Mouse (Mus musculus) inflammation-experienced regulatory T-cells, adult 6 months (primary cell): ENCODE measurements around the gene Zfp146. TPM values are rescaled to one million over a fixed set of nuclear protein-coding genes. Genes with fewer than 3 reads are reported as not detected.
"Not testable (repeated sequence)": the region's sequence is repeated elsewhere in the genome, so short reads cannot be mapped to it uniquely, and the experiment has no call there.

Source experiments
- ATAC-seq: one replicate; pipeline ENCODE4 v1.8.0; 2017
- polyA plus RNA-seq, 3 experiments: library from polyadenylated mRNA; unstranded; fragments of 100-300 nt; shearing (Covaris generic); gene quantifications; one replicate each; pipeline ENCODE4 v1.2.1; 2017

Zfp146 gene
- polyA plus RNA-seq, 3 experiments from 2014 or later, result 12.9 to 20.8 (median 13.5) TPM

GRCm38 (mm10) chr7:30121308-30122187 lies 48.0 kb downstream of the Zfp146 start, which contains the start of gene Zfp382:
Zfp382 (plus strand) TSS chr7:30121942.
- peak; percentile 93 for ATAC-seq

DNA sequence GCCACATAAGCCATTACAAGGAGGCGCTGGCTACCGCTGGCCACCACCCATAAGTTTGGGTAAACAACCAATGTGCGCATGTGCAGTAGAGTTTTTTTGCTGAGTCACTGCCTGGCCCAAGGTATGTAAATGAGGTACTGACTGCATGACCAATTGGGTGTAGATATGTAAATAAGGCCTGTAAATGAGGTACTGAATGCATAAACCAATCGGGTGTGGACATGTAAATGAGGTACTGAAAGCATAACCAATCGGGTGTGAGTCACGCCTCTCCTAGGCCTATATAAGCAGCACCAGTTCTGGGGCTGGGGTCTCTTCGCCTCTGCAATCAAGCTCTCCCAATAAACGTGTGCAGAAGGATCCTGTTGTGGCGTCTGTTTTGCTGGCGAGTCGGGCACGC lies 51.6 kb downstream of the Zfp146 start:
- ATAC-seq, result not testable (repeated sequence)

DNA sequence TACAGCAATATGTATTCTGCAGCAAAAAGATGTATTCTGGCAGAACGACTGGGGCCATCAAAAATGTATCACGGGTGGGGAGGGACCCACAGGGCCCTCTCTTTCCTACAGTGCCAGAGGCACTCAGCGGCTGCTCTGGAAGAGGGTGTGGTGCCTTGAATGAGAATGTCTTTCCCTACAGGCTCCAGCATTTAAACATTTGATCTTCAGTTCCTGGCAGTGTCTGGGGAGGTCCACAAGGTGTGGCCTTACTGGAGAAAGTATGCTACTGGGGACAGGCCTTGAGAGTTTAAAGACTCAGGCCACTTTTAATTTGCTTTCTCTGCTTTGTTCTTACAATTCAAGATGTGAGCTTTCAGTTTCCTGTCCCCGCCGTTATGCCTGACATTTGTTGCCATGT lies 53.5 kb downstream of the Zfp146 start:
- ATAC-seq, result no peak

Other genes starting within 250 kb of the Zfp146 start
- 1 to 10 TPM; 3.8 to 4.7 (median 4.6) TPM for gene Zfp74, start 215.7 kb downstream of the Zfp146 start, polyA plus RNA-seq
- 1 to 10 TPM; 1.8 to 2.0 (median 2.0) TPM for gene Zfp568, start 185.8 kb downstream of the Zfp146 start, polyA plus RNA-seq
- 1 to 10 TPM; 4.4 to 7.2 (median 5.8) TPM for gene Zfp14, start 118.4 kb downstream of the Zfp146 start, polyA plus RNA-seq
- gene Zfp82, start 96.8 kb downstream of the Zfp146 start, polyA plus RNA-seq, result 10 to 100 TPM in 1 of 3 experiments, 1 to 10 TPM in 2; 4.6 to 10.9 (median 5.9) TPM
- gene Gm26920, start 79.3 kb downstream of the Zfp146 start, polyA plus RNA-seq, result 1 to 10 TPM in 2 of 3 experiments, under 1 TPM in 1; 0.87 to 3.9 (median 1.7) TPM
- 10 to 100 TPM in 2 of 3 experiments, 1 to 10 TPM in 1; 7.2 to 14.5 (median 10.9) TPM for gene Zfp566, start 79.2 kb downstream of the Zfp146 start, polyA plus RNA-seq
- gene Zfp260, start 75.0 kb downstream of the Zfp146 start, polyA plus RNA-seq, result 10 to 100 TPM; 59.7 to 83.0 (median 70.5) TPM
- 10 to 100 TPM; 10.2 to 15.5 (median 15.1) TPM for gene Zfp382, start 47.8 kb downstream of the Zfp146 start, polyA plus RNA-seq
- gene Cox7a1, start 14.4 kb upstream of the Zfp146 start, polyA plus RNA-seq, result 1 to 10 TPM; 2.3 to 3.5 (median 3.3) TPM
- gene Capns1, start 29.1 kb upstream of the Zfp146 start, polyA plus RNA-seq, result 10 to 100 TPM; 66.6 to 74.8 (median 71.1) TPM
- 10 to 100 TPM; 51.0 to 54.5 (median 54.2) TPM for gene Polr2i, start 62.2 kb upstream of the Zfp146 start, polyA plus RNA-seq
- gene Tbcb, start 62.5 kb upstream of the Zfp146 start, polyA plus RNA-seq, result 100 to 1,000 TPM in 2 of 3 experiments, 10 to 100 TPM in 1; 95.8 to 156 (median 120) TPM
- not detected for gene Ovol3, start 66.0 kb upstream of the Zfp146 start, polyA plus RNA-seq
- under 1 TPM; 0.26 to 0.70 (median 0.26) TPM for gene Thap8, start 110.3 kb upstream of the Zfp146 start, polyA plus RNA-seq
- 1 to 10 TPM; 1.5 to 5.3 (median 1.5) TPM for gene Wdr62, start 110.7 kb upstream of the Zfp146 start, polyA plus RNA-seq
- gene Clip3, start 122.0 kb upstream of the Zfp146 start, polyA plus RNA-seq, result 1 to 10 TPM; 3.6 to 7.0 (median 5.8) TPM
- gene Alkbh6, start 139.0 kb upstream of the Zfp146 start, polyA plus RNA-seq, result 100 to 1,000 TPM in 2 of 3 experiments, 10 to 100 TPM in 1; 69.8 to 178 (median 155) TPM
- 10 to 100 TPM in 1 of 3 experiments, 1 to 10 TPM in 2; 4.3 to 14.7 (median 6.4) TPM for gene Syne4, start 145.1 kb upstream of the Zfp146 start, polyA plus RNA-seq
- not detected for gene E130208F15Rik, start 152.0 kb upstream of the Zfp146 start, polyA plus RNA-seq
- 1 to 10 TPM; 2.0 to 6.1 (median 3.9) TPM for gene Sdhaf1, start 154.1 kb upstream of the Zfp146 start, polyA plus RNA-seq
- not detected for gene Lrfn3, start 193.0 kb upstream of the Zfp146 start, polyA plus RNA-seq
- gene Tyrobp, start 244.0 kb upstream of the Zfp146 start, polyA plus RNA-seq, result 10 to 100 TPM in 1 of 3 experiments, 1 to 10 TPM in 1, under 1 TPM in 1; 0.79 to 15.0 (median 2.2) TPM